Mouse (Mus musculus) lung, postnatal 14 days (tissue): ENCODE results near the gene Etnppl.

Experiments used
- DNase-seq: peaks from one replicate; pipeline ENCODE4 v3.0.0; 2021

The Etnppl gene

DNA sequence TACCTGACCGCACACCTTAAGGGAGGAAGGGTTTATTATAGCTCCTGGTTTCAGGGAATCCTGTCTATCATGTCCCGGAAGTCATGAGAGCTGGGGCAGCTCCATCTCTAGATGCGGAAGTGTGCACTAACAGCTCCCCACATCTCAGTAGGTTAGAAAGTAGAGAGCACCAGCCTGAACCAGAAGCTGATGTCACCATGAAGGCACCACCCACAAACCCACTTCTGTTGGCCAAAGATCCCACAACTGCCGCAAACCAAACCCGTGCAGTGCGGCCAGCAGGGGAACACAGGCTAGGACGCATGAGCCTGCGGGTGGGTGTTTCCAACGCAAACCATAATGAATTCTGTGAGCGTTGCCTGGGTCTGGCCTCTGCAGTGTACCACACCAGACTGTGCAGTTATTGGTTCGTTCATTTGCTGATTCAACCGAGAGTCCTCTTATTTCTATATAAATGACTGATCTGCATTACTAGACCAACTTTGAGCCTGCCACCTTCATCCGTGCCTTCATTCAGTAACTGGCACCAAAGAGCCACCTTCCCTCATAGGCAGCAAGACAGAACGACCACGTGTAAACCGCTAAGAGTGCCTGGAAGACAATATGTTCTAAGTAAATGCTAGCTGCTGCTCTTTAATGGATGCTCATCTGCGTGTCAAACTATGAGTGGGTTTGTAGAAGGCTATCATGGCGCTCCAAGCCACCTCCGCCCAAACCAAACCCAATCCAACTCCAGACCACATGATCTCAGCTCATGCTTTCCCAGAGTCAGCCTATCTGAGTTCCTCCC is 60.6 kb downstream of the Etnppl start:
- no peak for DNase-seq

DNA sequence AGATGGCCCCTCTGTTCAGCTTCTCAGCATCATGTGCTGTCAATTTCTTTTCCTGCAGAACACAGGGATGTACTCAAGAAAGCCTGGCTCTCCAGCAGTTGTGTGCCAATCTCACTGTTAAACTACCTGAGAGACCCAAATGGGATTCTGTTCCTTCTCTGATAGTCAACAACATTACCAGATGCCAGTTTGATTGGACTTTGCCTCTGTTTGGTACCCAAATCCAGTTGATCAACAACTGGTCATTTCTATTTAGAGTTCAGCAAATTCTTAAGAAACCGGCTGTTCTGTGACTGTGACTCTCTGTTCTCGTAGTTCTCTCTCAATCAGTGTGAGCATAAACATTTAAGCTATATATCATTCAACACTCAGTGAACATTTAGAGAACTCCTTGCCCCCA is 64.0 kb downstream of the Etnppl start:
- DNase-seq: no peak

DNA sequence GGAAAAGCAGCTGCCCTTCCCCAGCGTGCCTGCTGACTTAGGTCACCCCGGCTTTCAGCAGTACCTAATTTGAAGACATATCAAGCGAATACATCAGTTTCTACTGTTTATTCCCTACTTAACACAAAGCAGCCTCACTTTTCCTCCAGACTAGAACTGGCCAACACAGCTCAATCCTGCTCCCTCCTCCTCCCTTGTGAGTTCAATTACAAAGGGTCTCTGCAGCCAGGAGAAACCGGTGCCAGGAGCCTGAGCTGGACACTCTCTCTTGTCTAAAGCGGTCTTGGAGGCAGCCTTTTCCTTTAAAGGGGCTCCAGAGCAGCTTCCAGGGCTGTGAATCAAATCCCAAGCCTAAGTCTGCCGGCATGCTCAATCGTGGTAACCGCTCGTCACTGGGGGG is 64.9 kb downstream of the Etnppl start:
- DNase-seq: no peak

DNA sequence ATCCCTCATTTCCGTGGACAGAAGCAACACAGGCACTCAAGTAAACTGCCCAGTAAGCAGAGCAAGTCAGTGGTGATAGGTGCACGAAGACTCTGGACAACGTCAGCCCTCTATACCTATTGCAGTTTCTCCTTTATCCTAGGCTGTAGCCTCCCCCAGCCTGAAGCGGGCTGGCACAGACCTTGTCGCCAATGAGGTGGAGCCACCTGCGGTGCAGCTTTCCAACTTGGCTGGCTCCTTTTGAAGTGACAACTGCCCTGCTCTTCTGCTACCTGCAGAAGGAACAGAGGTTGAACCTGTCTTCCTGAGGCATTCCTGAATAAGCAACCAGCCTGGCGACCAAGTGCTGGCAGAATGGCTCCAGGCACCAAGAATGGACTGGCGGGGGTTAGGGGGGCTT is 66.6 kb downstream of the Etnppl start:
- no peak for DNase-seq

DNA sequence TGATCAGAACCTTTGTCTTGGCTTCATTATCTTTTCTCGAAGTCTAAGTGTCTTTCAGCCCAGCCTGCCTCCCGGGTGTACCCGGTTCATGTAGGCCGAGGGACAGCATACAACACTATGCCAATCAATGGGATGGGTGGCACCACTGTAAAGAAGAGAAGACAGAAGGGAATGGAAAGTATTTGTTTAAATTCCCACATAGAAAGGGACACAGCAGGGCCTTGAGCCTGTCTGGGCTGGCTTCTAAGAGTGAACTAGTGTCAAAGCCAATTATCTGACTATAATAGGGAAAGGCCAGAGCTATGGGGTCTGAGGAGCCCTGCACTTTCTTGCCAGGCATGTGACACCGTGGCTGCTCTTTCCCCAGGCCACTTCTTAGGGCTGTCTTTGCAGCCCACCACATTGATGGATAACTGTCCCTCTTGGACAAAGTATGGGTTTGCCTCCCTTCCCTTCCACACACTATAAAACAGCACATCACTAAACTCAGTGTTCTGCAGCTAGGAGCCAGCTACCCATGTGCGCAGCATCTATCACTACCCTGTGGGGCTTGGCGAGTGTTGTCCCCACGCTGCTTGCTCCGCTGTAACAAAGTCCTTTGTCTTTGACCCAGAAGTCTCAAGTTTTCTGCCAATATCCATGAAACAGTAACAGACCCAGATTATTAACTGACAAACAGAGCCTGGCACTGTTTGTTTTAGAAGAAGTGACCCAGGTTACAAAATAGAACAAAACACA is 67.2 kb downstream of the Etnppl start:
- no peak for DNase-seq

GRCm38 (mm10) chr3:130685014-130685366 is 67.7 kb downstream of the Etnppl start:
- no peak for DNase-seq

DNA sequence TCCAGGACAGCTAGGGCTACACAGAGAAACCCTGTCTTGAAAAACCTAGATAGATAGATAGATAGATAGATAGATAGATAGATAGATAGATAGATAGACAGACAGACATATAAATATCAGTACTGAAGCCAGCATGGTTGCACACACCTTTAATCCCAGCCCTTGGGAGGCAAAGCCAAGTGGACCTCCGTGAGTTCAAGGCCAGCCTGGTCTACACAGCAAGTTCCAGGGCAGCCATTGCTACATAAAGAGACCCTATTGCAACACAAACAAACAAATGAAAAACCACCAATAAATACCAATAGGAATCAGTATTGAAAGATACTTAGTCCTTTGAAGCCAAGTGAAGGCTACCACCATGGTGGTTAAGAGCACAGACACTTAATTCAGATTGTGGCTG is 69.8 kb downstream of the Etnppl start:
- no peak for DNase-seq
